Mouse (Mus musculus) embryonic facial prominence, embryonic 13.5 days (tissue): ENCODE data around the gene Nfkbia. TPM values are rescaled to one million over a fixed set of nuclear protein-coding genes. Genes with fewer than 3 reads are reported as not detected.

ENCODE experiments used
- ATAC-seq: fragments of 200-750 bp; cut with Nextera tagmentation; 2 replicates; pipeline ENCODE4 v1.8.0; 2017; ENCODE audit warnings: low read depth; ENCODE audit not compliant: insufficient number of reproducible peaks, insufficient read depth, low FRiP score, low TSS enrichment
- H3K27ac ChIP-seq: fragments of 300-500 bp; sonication (generic); 2 replicates; pipeline ENCODE4 v1.5.1; 2015; ENCODE audit warnings: moderate library complexity, mild to moderate bottlenecking, inconsistent platforms
- H3K27me3 ChIP-seq: fragments of 300-500 bp; sonication (generic); 2 replicates; pipeline ENCODE4 v1.6.1; 2015; ENCODE audit warnings: mild to moderate bottlenecking, inconsistent platforms
- H3K36me3 ChIP-seq: fragments of 300-500 bp; sonication (generic); 2 replicates; pipeline ENCODE4 v1.6.1; 2015; ENCODE audit warnings: mild to moderate bottlenecking, inconsistent platforms
- H3K4me1 ChIP-seq: fragments of 300-500 bp; sonication (generic); 2 replicates; pipeline ENCODE4 v1.6.1; 2015; ENCODE audit warnings: inconsistent platforms
- H3K4me2 ChIP-seq: fragments of 300-500 bp; sonication (generic); 2 replicates; pipeline ENCODE4 v1.6.1; 2015; ENCODE audit warnings: moderate library complexity, mild to moderate bottlenecking, inconsistent platforms
- H3K4me3 ChIP-seq: fragments of 300-500 bp; sonication (generic); 2 replicates; pipeline ENCODE4 v1.5.1; 2015; ENCODE audit warnings: mild to moderate bottlenecking, inconsistent platforms
- H3K9ac ChIP-seq: fragments of 300-500 bp; sonication (generic); 2 replicates; pipeline ENCODE4 v1.6.1; 2015; ENCODE audit warnings: mild to moderate bottlenecking, inconsistent platforms
- H3K9me3 ChIP-seq: fragments of 300-500 bp; sonication (generic); 2 replicates; pipeline ENCODE4 v1.6.1; 2016; ENCODE audit warnings: inconsistent platforms
- WGBS: fragments of 180-500 bp; shearing (Covaris S2); methylation state at CpG from one replicate; pipeline ENCODE4 v1.1.7; 2015; ENCODE audit warnings: mixed read lengths; 5-methylcytosine and 5-hydroxymethylcytosine counted together
- polyA plus RNA-seq: library from polyadenylated mRNA; unstranded; fragments of >200 nt; fragmentation: Nextera tagmentation; extraction: Ambion mirVana; gene quantifications from 2 replicates; pipeline ENCODE4 v1.2.1, GENCODE M21; 2015

The Nfkbia gene
- polyA plus RNA-seq, 1 experiment from 2014 or later, result 117 TPM

DNA sequence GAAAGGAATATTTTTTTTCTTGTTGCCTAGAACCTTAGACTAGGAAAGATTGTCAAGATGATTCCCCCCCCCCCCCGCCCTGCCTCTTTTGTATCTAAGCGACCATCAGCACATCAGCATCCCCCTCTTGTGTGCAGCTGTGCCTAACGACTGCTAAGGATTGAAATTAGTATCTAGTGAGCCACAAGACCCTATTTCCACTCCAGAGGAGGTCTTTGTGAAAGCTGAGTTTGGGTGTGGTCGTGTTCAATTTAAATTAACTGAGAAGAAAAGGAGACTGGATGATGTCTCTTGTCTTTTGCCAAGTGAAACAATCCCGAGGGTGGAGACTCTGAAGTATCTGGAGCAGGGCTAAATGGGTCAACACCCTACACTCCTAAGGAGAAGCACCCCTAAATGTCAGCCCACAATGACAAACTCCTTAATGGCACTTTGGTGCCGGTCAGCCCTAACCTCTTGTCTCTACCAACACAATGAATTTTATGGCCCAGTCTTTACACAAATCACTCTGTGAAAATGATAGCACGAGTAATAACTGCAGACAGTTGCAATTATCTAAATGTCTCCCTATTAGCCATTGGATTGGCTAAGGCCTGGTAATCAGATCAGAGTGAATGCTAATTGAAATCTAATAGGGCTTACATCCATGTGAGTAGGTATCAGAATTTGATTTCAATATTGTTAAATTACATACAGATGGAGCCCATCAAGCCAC lies 13.0 kb upstream of the Nfkbia start:
- ATAC-seq, result no peak
- Histone ChIP-seq H3K4me2 (no peak overlapping the region), H3K27me3 (no peaks in the 10 kb centered on the region; the same call in 1 of the 2 replicates), H3K4me1 (0 out of 2 replicates have a peak, but pooled peaks cover 3% of the 10 kb centered on the region), H3K9me3 (no peaks in the 10 kb centered on the region), H3K9ac (no peak overlapping the region), H3K36me3 (no peaks in the 10 kb centered on the region), H3K27ac (no peak overlapping the region), H3K4me3 (no peak overlapping the region)
- WGBS, result 56% methylated on average over 7 of the region's 7 CpGs

GRCm38 (mm10) chr12:55499031-55499430 lies 6.6 kb upstream of the Nfkbia start:
- Histone ChIP-seq H3K9ac (no peak overlapping the region), H3K4me1 (no peaks in the 10 kb centered on the region), H3K4me2 (peak overlapping the region; percentile 37), H3K27ac (no peak overlapping the region), H3K4me3 (no peak overlapping the region), H3K27me3 (no peaks in the 10 kb centered on the region), H3K36me3 (no peaks in the 10 kb centered on the region), H3K9me3 (no peaks in the 10 kb centered on the region)
- 1% methylated on average over 10 of the region's 10 CpGs for WGBS
- no peak for ATAC-seq

GRCm38 (mm10) chr12:55497737-55498136 lies 5.3 kb upstream of the Nfkbia start:
- Histone ChIP-seq H3K4me1 (peaks cover 12% of the 10 kb centered on the region), H3K9me3 (no peaks in the 10 kb centered on the region), H3K36me3 (no peaks in the 10 kb centered on the region), H3K4me3 (no peak overlapping the region), H3K27me3 (no peaks in the 10 kb centered on the region), H3K9ac (no peak overlapping the region), H3K4me2 (no peak overlapping the region), H3K27ac (no peak overlapping the region)
- 48% methylated on average over 8 of the region's 8 CpGs for WGBS
- ATAC-seq, result no peak

DNA sequence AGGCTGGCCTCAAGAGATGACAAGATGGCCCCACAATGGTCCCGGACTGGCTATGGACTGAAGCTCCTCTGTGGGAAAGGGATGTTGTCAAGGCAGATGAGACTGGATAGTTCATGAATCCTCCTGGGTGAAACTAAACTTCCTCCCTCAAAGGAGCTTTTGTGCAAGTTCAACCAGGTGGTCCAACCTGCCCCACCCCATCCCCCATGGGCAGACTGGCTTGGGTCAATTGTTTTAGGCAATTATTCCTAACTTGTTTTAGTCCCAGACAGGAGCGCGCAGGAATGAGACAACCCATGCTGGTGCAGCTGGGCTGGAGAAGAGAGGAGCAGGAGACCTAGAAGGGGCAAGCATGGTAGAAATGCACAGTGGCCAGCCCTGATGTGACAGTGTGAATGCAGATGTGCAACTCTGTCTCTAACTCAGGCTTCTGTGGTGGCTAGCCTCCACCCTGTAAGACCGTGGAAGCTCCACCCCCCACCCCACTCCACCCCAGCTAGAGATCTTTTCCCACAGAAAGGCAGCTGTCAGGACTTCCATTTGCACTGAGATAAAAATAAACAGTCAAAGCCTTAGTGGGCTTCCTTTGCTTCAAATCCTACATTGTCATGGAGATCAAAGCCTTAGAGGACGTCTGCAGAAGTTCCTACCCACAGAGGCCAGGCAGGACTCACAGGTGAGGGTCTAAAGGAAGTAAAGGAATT lies 3.6 kb upstream of the Nfkbia start:
- peaks cover 17% of the 10 kb centered on the region for H3K4me1 ChIP-seq
- peaks cover 3% of the 10 kb centered on the region for H3K36me3 ChIP-seq
- no peak overlapping the region for H3K9ac ChIP-seq
- no peak overlapping the region for H3K27ac ChIP-seq
- H3K4me2 ChIP-seq, result no peak overlapping the region
- 63% methylated on average over 5 of the region's 5 CpGs for WGBS
- no peak overlapping the region for H3K4me3 ChIP-seq
- no peak for ATAC-seq
- no peaks in the 10 kb centered on the region for H3K27me3 ChIP-seq
- no peaks in the 10 kb centered on the region for H3K9me3 ChIP-seq

- Histone ChIP-seq H3K36me3 (peaks cover 10% of the 10 kb centered on the region), H3K4me3 (no peak overlapping the region), H3K9ac (no peak overlapping the region), H3K9me3 (no peaks in the 10 kb centered on the region), H3K27ac (no peak overlapping the region), H3K4me1 (peaks cover 25% of the 10 kb centered on the region), H3K27me3 (no peaks in the 10 kb centered on the region), H3K4me2 (no peak overlapping the region)
- ATAC-seq, result no peak
- 37% methylated on average over 9 of the region's 9 CpGs for WGBS
These were observed 2.9 kb upstream of the Nfkbia start for GRCm38 (mm10) chr12:55495114-55495901.

DNA sequence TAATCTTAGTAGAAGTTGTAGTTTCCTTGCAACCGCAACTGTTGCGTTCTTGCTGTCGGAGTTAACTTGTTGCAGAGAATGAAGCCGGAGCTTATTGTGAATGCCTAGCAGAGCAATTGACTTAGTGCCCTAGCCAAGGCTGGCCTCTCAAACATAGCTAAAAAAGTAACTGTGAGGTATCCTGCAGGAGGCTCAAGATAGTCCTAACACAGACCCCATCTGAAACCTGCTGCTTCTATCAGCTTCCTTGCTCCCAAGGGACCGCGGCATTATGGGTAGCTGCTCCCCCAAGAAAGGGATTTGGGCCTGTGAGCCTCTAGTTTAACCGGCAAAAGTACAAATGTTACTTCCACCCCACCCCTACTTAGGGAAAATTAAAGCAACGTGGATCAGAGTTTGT lies 934 bp upstream of the Nfkbia start:
- 23% methylated on average over 8 of the region's 8 CpGs for WGBS
- Histone ChIP-seq H3K36me3 (peaks cover 27% of the 10 kb centered on the region), H3K4me3 (peak overlapping the region; percentile 87), H3K27me3 (no peaks in the 10 kb centered on the region), H3K4me2 (peak overlapping the region; percentile 85), H3K27ac (peak overlapping the region; percentile 100), H3K9ac (peak overlapping the region; percentile 99), H3K9me3 (no peaks in the 10 kb centered on the region), H3K4me1 (peaks cover 35% of the 10 kb centered on the region)
- ATAC-seq, result no peak

DNA sequence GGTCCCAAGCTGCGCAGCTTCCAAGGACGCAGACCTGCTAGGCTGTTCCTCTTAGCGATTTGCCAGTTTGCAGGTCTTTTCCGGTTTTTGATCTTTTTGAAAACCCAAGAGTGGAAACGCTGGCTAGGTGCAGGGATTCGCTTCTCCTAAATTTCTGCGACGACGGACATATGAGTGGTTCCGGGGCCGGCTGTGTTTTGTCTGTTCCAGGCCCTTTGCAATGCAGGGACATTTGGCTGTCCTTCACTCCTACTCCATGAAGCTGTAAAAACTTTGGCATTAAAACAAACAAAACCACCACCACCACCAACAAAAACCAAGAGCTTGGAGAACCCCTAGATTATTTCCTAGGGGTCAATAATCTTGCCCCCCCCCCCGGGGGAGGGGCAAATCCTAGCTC lies 494 bp upstream of the Nfkbia start:
- H3K9ac ChIP-seq, result peak overlapping the region; percentile 99
- WGBS, result under 1% methylated on average over 12 of the region's 12 CpGs
- no peak for ATAC-seq

DNA sequence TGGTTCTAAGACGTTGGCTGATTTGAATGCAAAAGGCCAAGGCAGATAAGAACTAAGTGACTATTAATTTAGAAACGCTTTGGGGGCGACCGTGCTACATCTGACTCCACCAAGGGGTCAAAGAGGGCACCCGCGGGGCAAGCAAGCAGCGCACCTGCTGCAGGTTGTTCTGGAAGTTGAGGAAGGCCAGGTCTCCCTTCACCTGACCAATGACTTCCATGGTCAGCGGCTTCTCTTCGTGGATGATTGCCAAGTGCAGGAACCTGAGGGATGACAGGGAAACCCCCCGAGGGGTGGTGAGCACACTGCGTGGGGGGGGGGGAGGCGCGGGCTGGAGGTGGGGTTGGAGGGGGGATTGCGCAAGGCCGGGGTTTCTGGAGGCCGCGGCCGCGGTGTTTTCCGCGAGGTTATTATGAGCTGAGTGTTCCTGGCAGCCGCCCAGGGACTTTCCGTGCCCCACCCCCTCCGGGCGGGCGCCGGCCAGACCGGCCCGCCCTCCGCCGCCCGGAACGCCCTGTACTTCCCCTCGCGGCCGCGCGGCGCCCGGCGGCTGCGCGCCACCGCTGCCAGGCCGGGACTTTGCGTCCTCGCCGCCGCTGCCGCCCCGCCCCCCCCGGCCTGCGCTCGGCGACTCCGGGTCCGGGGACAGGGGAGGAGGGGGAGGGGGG lies 797 bp downstream of the Nfkbia start:
- Histone ChIP-seq H3K9me3 (no peaks in the 10 kb centered on the region), H3K4me1 (peaks cover 35% of the 10 kb centered on the region), H3K4me2 (peak overlapping the region; percentile 85), H3K4me3 (peak overlapping the region; percentile 87), H3K27ac (peak overlapping the region; percentile 100), H3K36me3 (peaks cover 38% of the 10 kb centered on the region), H3K27me3 (no peaks in the 10 kb centered on the region), H3K9ac (peak overlapping the region; percentile 99)
- peak; percentile 83 for ATAC-seq
- WGBS, result 2% methylated on average over 29 of the region's 57 CpGs

More for the DNA sequence above, 494 bp upstream of the Nfkbia start:
- peak overlapping the region; percentile 100 for H3K27ac ChIP-seq
- no peaks in the 10 kb centered on the region for H3K9me3 ChIP-seq
- peak overlapping the region; percentile 87 for H3K4me3 ChIP-seq
- H3K4me2 ChIP-seq, result peak overlapping the region; percentile 85
- peaks cover 35% of the 10 kb centered on the region for H3K4me1 ChIP-seq
- peaks cover 31% of the 10 kb centered on the region for H3K36me3 ChIP-seq
- H3K27me3 ChIP-seq, result no peaks in the 10 kb centered on the region

DNA sequence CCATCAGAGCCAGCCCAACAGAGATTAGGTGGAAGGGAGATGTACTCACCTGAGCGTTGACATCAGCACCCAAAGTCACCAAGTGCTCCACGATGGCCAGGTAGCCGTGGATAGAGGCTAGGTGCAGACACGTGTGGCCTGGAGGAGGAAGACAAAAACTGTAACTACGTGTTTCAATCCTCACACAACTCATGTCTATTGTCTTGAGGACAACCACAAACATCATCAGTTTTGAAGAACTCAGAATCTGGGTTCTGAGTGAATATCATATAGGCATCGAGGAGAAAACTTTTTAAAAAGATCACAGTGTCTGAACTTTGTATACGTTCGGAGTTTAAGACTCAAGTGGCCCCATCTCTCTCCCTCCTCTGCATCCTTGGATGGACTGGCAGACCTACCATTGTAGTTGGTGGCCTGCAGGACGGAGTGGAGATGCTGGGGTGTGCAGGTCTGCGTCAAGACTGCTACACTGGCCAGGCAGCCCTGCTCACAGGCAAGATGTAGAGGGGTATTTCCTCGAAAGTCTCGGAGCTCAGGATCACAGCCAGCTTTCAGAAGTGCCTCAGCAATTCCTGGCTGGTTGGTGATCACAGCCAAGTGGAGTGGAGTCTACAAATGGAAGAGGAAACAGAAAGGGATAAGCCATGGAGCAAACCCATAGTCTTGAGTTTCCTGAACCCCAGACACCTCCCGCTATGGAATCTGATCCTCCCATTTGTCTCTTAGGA lies 1.6 kb downstream of the Nfkbia start:
- 78% methylated on average over 13 of the region's 13 CpGs for WGBS

DNA sequence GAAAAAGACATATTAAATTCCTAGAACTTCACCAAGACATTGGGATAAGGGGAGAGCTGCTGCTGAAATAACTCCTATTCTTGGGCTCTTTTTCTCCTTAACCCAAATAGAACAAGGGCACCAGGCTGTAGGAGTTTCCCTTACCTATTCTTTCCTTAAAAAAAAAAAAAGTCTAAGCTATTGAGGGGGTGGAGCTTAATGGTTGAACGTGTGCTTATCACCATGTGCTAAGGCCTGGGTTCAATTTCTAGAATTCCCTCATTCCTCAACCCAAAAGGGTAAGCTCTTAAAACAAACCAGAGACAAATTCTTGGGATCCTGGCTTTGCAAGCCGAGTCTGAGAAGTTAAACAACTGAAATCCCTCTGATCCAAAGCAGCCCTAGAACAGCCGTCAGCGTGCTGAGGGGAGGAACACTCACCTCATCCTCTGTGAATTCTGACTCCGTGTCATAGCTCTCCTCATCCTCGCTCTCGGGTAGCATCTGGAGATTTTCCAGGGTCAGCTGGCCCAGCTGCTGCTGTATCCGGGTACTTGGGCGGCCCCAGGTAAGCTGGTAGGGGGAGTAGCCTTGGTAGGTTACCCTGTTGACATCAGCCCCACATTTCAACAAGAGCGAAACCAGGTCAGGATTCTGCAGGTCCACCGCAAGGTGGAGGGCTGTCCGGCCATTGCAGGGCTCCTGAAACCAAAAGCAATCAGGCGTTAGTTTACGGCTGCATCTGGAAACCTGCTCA lies 2.3 kb downstream of the Nfkbia start:
- Histone ChIP-seq H3K4me1 (peaks cover 35% of the 10 kb centered on the region), H3K36me3 (peaks cover 49% of the 10 kb centered on the region), H3K9me3 (no peaks in the 10 kb centered on the region), H3K9ac (peak overlapping the region; percentile 16), H3K27ac (peak overlapping the region; percentile 34; the same call in 1 of the 2 replicates), H3K27me3 (no peaks in the 10 kb centered on the region), H3K4me3 (peak overlapping the region; percentile 87), H3K4me2 (peak overlapping the region; percentile 85)
- WGBS, result 67% methylated on average over 14 of the region's 14 CpGs
- no peak for ATAC-seq

More for the DNA sequence above, 1.6 kb downstream of the Nfkbia start:
- no peaks in the 10 kb centered on the region for H3K9me3 ChIP-seq
- H3K4me3 ChIP-seq, result peak overlapping the region; percentile 87
- peaks cover 35% of the 10 kb centered on the region for H3K4me1 ChIP-seq
- H3K27me3 ChIP-seq, result no peaks in the 10 kb centered on the region
- peak overlapping the region; percentile 85 for H3K4me2 ChIP-seq
- peaks cover 44% of the 10 kb centered on the region for H3K36me3 ChIP-seq
- peak overlapping the region; percentile 100 for H3K27ac ChIP-seq
- no peak for ATAC-seq
- peak overlapping the region; percentile 99 for H3K9ac ChIP-seq
